Mouse (Mus musculus) urinary bladder, adult 2 months (tissue): ENCODE measurements around the gene Rad23a. TPM values are rescaled to one million over a fixed set of nuclear protein-coding genes. Genes with fewer than 3 reads are reported as not detected.
A peak's percentile ranks its signal among the peaks of the same experiment; 100 is the strongest.

Experiments
- DNase-seq: peaks from one replicate; pipeline ENCODE4 v3.0.0; 2022; ENCODE audit warnings: low spot score
- polyA plus RNA-seq: library from polyadenylated mRNA; depleted of rRNA; stranded (reverse); fragments of >200 nt; gene quantifications from 2 replicates; pipeline ENCODE4 v1.2.3, GENCODE M21; 2012; rRNA removed

The Rad23a gene
- 63.3 and 69.9 TPM in 2 replicates for polyA plus RNA-seq

GRCm38 (mm10) chr8:84840248-84840999 is at the start of gene Rad23a:
Gene Rad23a, minus strand, starts transcription at chr8:84840665.
- DNase-seq: peak; percentile 86

DNA sequence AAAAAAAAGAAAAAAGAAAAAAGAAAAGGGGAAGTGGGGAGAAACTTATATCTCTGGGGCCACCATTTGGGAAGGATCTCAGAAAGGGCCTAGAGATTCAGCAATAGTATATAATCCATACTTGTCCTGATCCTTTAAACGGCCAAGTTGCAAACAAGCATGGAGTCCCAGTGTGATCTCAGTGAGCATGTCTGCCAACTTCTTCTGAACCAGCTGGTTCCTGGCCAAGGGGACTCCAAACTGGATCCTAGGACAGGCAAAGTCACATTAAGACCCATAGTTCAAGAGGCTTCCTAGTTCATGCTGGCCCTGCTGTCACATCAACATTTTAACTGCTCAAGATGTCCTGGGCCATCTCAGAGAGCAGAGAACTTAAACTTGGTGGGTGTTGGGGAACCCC is 48.7 kb upstream of the Rad23a start:
- DNase-seq: no peak

DNA sequence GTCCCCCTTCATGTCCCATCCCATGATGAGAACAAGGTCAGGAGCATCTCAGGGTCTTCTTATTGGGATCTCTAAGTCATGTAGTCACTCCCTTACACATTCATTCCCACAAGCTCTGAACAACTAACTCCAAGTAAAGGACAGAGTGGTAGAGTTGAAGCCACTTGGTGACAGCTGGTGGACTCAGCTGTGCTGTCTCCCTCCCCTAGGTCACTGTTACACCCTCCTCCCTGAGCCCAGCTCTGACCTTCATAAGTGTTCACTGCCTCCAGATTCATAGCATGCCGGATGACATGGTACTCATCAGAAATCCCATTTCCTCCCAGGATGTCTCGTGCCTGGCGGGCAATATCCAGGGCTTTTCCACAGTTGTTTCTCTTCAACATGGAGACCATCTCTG is 47.8 kb upstream of the Rad23a start:
- no peak for DNase-seq

DNA sequence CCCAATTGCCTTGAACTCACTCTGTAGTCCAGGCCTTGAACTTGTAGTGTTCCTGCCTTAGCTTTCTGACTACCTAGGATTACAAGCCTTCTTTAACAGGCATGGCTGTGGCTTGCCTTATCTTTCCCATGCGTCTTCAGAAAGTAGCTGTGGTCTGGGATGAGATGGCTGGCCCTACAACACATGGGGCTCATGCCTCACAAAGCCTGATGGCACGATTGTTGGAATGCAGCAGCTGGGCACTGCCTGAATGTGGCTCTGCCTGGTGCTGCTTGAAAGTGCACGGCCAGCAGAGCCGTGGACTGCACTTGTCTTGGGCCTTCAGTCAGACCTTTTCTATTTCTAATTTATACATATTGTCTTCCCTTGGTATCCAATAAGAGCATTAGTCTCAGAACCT is 44.3 kb upstream of the Rad23a start:
- DNase-seq: no peak

GRCm38 (mm10) chr8:84878915-84879314 is 38.5 kb upstream of the Rad23a start:
- no peak for DNase-seq

- no peak for DNase-seq
Observed at GRCm38 (mm10) chr8:84877297-84878035, 37.0 kb upstream of the Rad23a start.

- DNase-seq: no peak
Observed at GRCm38 (mm10) chr8:84874339-84874738, 33.9 kb upstream of the Rad23a start.

DNA sequence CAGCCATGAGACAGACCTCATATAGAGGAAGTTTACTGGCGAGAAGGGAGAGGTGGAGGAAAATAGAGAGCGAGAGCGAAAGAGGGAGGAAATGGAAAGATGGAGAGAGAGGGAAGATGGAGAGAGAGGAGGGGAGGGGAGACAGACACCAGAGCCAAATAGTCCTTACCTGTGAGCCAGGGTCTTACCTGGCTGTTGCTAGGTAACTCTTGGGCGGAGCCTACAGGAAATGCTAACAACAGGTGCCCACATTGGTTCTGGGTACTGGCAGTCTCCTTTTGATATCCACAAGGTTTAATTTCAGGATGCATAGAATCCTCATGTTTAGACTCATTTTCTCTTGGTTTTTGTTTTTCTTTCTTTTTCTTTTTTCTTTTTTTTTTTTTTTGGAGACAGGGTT is 32.6 kb upstream of the Rad23a start:
- DNase-seq: no peak

DNA sequence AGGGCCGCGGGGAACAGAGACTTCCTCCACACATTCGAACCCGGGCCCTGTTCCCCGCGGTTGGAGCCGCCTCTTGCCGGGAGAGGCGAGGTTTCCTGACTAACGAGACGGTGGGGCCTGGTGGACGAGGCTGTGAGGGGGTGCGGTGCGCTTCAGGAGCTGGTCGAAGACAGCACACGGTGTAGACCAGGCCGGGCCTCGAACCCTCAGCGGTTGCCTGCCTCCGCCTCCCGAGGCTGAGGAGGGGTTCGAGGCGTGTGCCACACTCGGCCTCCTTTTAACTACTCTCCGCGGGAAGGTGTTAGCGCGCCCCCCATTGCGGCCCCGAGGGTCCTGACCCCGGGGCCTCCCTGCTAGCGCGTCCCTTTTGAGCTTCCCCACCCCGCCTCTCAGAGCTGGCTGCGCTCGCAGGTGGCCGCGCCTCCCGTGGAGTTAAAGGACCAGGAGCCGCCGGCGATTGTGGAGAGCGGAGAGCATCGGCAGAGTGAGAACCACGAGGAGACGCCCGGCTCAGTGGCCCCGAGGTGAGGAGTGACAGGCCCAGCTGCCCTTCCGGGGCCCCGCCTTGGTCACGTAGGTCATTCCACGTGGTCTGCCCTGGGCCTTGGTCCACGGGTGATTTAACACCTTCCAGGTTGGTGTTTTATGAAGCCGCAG is 32.0 kb upstream of the Rad23a start:
- no peak for DNase-seq

GRCm38 (mm10) chr8:84871376-84872308 is 31.2 kb upstream of the Rad23a start, which contains the start of gene Syce2:
Gene Syce2, plus strand, starts transcription at chr8:84872111.
- DNase-seq: peak; percentile 62

GRCm38 (mm10) chr8:84856864-84857441 is 16.5 kb upstream of the Rad23a start, which contains the start of gene Farsa:
Gene Farsa, plus strand, starts transcription at chr8:84856989.
- peak; percentile 80 for DNase-seq

DNA sequence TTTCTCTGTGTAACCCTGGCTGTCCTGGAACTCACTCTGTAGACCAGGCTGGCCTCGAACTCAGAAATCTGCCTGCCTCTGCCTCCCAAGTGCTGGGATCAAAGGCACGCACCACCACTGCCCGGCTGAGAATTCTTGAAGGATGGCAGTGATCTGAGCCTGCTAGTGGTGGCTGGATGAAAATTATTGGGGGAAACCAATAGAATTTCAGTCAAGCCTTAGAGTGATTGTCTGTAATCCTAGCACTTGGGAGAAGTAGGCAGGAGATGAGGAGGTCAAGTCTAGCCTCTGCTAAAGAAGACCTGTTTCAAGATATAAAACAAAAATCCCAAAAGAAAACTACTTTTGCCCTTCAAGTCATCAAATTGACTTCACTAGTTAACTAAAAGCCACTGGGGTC is 16.0 kb upstream of the Rad23a start:
- DNase-seq: no peak

GRCm38 (mm10) chr8:84847684-84848435 is 7.4 kb upstream of the Rad23a start:
- DNase-seq: no peak

GRCm38 (mm10) chr8:84846722-84847572 is 6.5 kb upstream of the Rad23a start, which contains the start of gene Calr:
Gene Calr, minus strand, starts transcription at chr8:84846934.
- peak; percentile 99 for DNase-seq

GRCm38 (mm10) chr8:84846094-84846721 is 5.7 kb upstream of the Rad23a start:
- DNase-seq: no peak

DNA sequence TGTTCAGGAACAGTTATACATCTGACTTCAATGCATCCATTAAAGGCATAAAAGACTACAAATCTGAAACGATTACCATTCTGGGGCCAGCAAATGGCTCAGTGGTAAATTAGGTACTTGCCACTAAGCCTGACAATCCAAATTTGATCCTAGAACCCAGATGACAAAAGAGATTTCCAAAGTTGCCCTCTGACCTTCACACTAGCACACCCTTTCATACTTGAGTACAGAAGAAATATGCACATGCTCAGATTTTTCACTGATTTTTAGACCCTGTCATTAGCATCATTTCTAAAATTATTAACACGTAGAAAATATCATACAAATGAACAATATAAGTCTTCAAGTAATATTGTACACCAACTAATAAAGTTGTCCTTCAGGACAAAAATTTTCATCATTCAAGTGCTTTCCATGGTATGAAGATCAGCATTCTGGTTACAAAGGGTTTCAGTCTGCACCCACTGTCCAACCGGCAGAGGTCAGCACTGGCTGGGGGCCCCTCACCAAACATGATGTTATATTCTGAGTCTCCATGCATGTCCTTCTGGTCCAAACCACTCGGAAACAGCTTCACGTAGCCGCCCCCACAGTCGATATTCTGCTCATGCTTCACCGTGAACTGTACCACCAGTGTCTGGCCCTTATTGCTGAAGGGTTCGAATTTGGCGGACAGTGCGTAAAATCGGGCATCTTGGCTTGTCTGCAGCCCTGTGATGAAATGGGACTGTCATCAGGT is 5.1 kb upstream of the Rad23a start:
- no peak for DNase-seq

DNA sequence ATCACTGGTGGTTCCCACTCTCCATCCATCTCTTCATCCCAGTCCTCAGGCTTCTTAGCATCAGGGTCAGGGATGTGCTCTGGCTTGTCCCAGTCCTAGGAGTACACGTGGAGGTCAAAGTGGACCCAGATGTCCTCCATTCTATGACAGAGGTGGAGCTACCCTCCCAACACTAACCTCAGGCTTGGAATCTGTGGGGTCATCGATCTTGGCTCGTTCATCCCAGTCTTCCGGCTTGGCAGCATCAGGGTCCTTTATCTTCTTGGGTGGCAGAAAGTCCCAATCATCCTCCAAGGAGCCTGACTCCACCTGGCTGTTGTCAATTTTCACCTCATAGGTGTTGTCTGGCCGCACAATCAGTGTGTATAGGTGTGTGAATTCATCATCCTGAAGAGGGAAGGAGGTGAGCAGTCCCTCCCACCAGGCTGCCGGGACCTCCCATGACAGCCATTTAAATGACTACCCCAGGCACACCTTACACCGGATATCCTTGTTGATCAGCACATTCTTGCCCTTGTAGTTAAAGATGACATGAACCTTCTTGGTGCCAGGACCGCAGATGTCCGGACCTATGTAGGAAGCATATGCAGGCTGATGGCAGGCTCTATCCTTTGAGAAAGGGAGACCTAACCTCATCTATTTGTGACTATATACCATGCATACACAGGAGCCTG is 4.1 kb upstream of the Rad23a start:
- no peak for DNase-seq
